Mouse (Mus musculus) stomach, postnatal 0 days (tissue): Measurements from ENCODE around the gene Olfr665.

Experiments
- CTCF ChIP-seq: IDR thresholded peaks from 2 replicates; pipeline ENCODE4 v1.5.1; 2016; ENCODE audit warnings: antibody characterized with exemption, low read depth, mild to moderate bottlenecking, moderate library complexity
- EP300 ChIP-seq: optimal IDR thresholded peaks from 2 replicates; pipeline ENCODE3; 2016; ENCODE audit warnings: antibody characterized with exemption

DNA sequence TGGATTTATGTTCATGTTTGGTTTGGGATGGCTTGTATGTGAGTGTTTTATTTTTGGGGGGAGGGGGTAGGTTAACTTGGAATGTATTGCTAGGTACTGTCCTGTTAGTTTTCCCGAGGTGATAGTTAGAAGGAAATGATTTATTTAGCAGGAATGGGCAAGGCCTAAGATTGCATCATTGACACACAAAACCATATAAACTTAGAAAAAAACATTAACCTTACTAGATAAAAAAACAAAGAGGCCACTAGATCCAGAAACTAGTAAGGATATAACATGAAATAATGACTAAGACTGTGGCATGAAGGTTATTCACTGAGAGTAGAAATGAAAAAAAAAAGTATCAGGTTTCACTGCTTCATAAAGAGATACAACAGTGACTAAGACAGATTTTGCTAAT, 20.1 kb upstream of the Olfr665 start:
- TF ChIP-seq CTCF (no peak), EP300 (no peak)
